Mouse (Mus musculus) ES-Bruce4 (cell line): Measurements from ENCODE around the gene Agap1. TPM values are rescaled to one million over a fixed set of nuclear protein-coding genes. Genes with fewer than 3 reads are reported as not detected.
A peak's percentile ranks its signal among the peaks of the same experiment; 100 is the strongest.

ENCODE experiments used
- H3K27ac ChIP-seq: 2 replicates; pipeline ENCODE4 v1.5.1; 2012; ENCODE audit warnings: low read length, inconsistent platforms; ENCODE audit not compliant: insufficient read depth
- H3K27me3 ChIP-seq: 2 replicates; pipeline ENCODE4 v1.6.1; 2012; ENCODE audit warnings: mild to moderate bottlenecking, low read length, inconsistent platforms; ENCODE audit not compliant: control insufficient read depth, poor library complexity, insufficient read depth, severe bottlenecking
- H3K36me3 ChIP-seq: 2 replicates; pipeline ENCODE4 v1.6.1; 2012; ENCODE audit warnings: inconsistent platforms, mild to moderate bottlenecking, low read length, moderate library complexity; ENCODE audit not compliant: control insufficient read depth, poor library complexity, insufficient read depth, severe bottlenecking
- H3K4me1 ChIP-seq: one replicate; pipeline ENCODE4 v1.8.1; 2011; ENCODE audit warnings: low read length; ENCODE audit not compliant: control insufficient read depth, insufficient read depth
- H3K4me3 ChIP-seq: 2 replicates; pipeline ENCODE4 v1.5.1; 2011; ENCODE audit warnings: low read depth, mild to moderate bottlenecking, low read length
- H3K9ac ChIP-seq: 2 replicates; pipeline ENCODE4 v1.6.1; 2012; ENCODE audit warnings: low read depth, mild to moderate bottlenecking, inconsistent platforms; ENCODE audit not compliant: poor library complexity, severe bottlenecking
- H3K9me3 ChIP-seq: replicated peaks from 2 replicates; pipeline ENCODE4 v1.6.1; 2012; ENCODE audit warnings: mild to moderate bottlenecking, low read length, inconsistent platforms; ENCODE audit not compliant: control insufficient read depth, poor library complexity, insufficient read depth, severe bottlenecking
- CTCF ChIP-seq: IDR thresholded peaks from one replicate; pipeline ENCODE4 v1.8.1; 2011; ENCODE audit warnings: low read depth, low read length
- EP300 ChIP-seq: IDR thresholded peaks from 2 replicates; pipeline ENCODE4 v1.6.1; 2011; ENCODE audit warnings: low read depth, low read length; ENCODE audit not compliant: insufficient read depth
- POLR2A ChIP-seq: IDR thresholded peaks from one replicate; pipeline ENCODE4 v1.8.1; 2011; ENCODE audit warnings: low read length; ENCODE audit not compliant: insufficient read depth
- polyA plus RNA-seq: library from polyadenylated mRNA; stranded (reverse); fragments of >200 nt; gene quantifications from 2 replicates; pipeline ENCODE4 v1.2.4, GENCODE M21; 2011; ENCODE audit warnings: low read depth; ENCODE audit not compliant: missing spikeins, insufficient read depth, insufficient read length

The Agap1 gene
- polyA plus RNA-seq, 1 experiment, result 31.0 TPM

GRCm38 (mm10) chr1:89930551-89930950, 475.9 kb downstream of the Agap1 start:
- H3K4me3 ChIP-seq, result peak overlapping the region; percentile 86
- 0 out of 2 replicates have a peak overlapping the region, but pooled peaks have one; percentile 3 for H3K27ac ChIP-seq
- H3K27me3 ChIP-seq, result peaks cover 12% of the 10 kb centered on the region
- no peak for TF ChIP-seq EP300
- TF ChIP-seq CTCF, result no peak
- no peak for TF ChIP-seq POLR2A
- H3K36me3 ChIP-seq, result peaks cover 10% of the 10 kb centered on the region
- H3K9ac ChIP-seq, result peak overlapping the region; percentile 90
- H3K4me1 ChIP-seq, result peaks cover 7% of the 10 kb centered on the region
- H3K9me3 ChIP-seq, result no peaks in the 10 kb centered on the region

- TF ChIP-seq CTCF (no peak), POLR2A (peak; percentile 28), EP300 (0 out of 2 replicates have a peak, but pooled peaks have one; percentile 21)
- Histone ChIP-seq H3K36me3 (peaks cover 10% of the 10 kb centered on the region), H3K4me1 (peaks cover 9% of the 10 kb centered on the region), H3K4me3 (peak within 1 kb of the TSS; percentile 86), H3K9ac (peak within 1 kb of the TSS; percentile 90), H3K27ac (0 out of 2 replicates have a peak within 1 kb of the TSS, but pooled peaks have one; percentile 3), H3K27me3 (peaks cover 12% of the 10 kb centered on the region), H3K9me3 (no peaks in the 10 kb centered on the region)
Measured at GRCm38 (mm10) chr1:89931120-89931519, 476.5 kb downstream of the Agap1 start, which contains the start of gene Gbx2. Gene Gbx2 (minus strand): TSS chr1:89931179.

- Histone ChIP-seq H3K4me3 (peak overlapping the region; percentile 64), H3K36me3 (peaks cover 10% of the 10 kb centered on the region), H3K27me3 (peaks cover 12% of the 10 kb centered on the region), H3K27ac (no peak overlapping the region), H3K9me3 (no peaks in the 10 kb centered on the region), H3K4me1 (peaks cover 9% of the 10 kb centered on the region), H3K9ac (peak overlapping the region; percentile 90)
- TF ChIP-seq CTCF, result no peak
- no peak for TF ChIP-seq EP300
- TF ChIP-seq POLR2A, result no peak
Measured at GRCm38 (mm10) chr1:89932021-89932423, 477.4 kb downstream of the Agap1 start.

GRCm38 (mm10) chr1:89932616-89933015, 478.0 kb downstream of the Agap1 start:
- H3K36me3 ChIP-seq, result peaks cover 10% of the 10 kb centered on the region
- no peak overlapping the region for H3K27ac ChIP-seq
- peaks cover 9% of the 10 kb centered on the region for H3K4me1 ChIP-seq
- TF ChIP-seq CTCF, result no peak
- TF ChIP-seq POLR2A, result no peak
- TF ChIP-seq EP300, result no peak
- no peak overlapping the region for H3K4me3 ChIP-seq
- no peaks in the 10 kb centered on the region for H3K9me3 ChIP-seq
- H3K9ac ChIP-seq, result no peak overlapping the region
- H3K27me3 ChIP-seq, result peaks cover 12% of the 10 kb centered on the region

GRCm38 (mm10) chr1:89933028-89933427, 478.4 kb downstream of the Agap1 start:
- no peak for TF ChIP-seq POLR2A
- no peak for TF ChIP-seq EP300
- TF ChIP-seq CTCF, result no peak
- no peak overlapping the region for H3K9ac ChIP-seq
- H3K36me3 ChIP-seq, result peaks cover 8% of the 10 kb centered on the region
- no peaks in the 10 kb centered on the region for H3K9me3 ChIP-seq
- no peak overlapping the region for H3K27ac ChIP-seq
- H3K4me1 ChIP-seq, result peaks cover 9% of the 10 kb centered on the region
- H3K27me3 ChIP-seq, result peaks cover 12% of the 10 kb centered on the region
- no peak overlapping the region for H3K4me3 ChIP-seq

- Histone ChIP-seq H3K4me3 (no peak overlapping the region), H3K27me3 (peaks cover 12% of the 10 kb centered on the region), H3K27ac (no peak overlapping the region), H3K4me1 (peaks cover 6% of the 10 kb centered on the region), H3K9me3 (no peaks in the 10 kb centered on the region), H3K9ac (no peak overlapping the region), H3K36me3 (peaks cover under 1% of the 10 kb centered on the region; the same call in 1 of the 2 replicates)
- TF ChIP-seq POLR2A (no peak), EP300 (0 out of 2 replicates have a peak, but pooled peaks have one; percentile 16)
Measured at GRCm38 (mm10) chr1:89933786-89934185, 479.2 kb downstream of the Agap1 start.
